Mouse (Mus musculus) cerebellum, adult 2 months (tissue): ENCODE data around the gene Fgfr2.

Experiments used
- CTCF ChIP-seq: fragments of 200-500 bp; IDR thresholded peaks from 2 replicates; pipeline ENCODE4 v1.5.1; 2011; ENCODE audit warnings: low read depth, mild to moderate bottlenecking, control low read depth, low read length, moderate library complexity, borderline replicate concordance; ENCODE audit not compliant: insufficient read depth
- POLR2A ChIP-seq: fragments of 200-500 bp; IDR thresholded peaks from 2 replicates; pipeline ENCODE4 v1.6.1; 2011; ENCODE audit warnings: low read length, control low read depth, borderline replicate concordance; ENCODE audit not compliant: insufficient read depth

- TF ChIP-seq POLR2A (no peak), CTCF (no peak)
Measured at GRCm38 (mm10) chr7:132736099-132736862, 386.9 kb downstream of the Fgfr2 start.
